Mouse (Mus musculus): Measurements from ENCODE around the gene Id3.

DNA sequence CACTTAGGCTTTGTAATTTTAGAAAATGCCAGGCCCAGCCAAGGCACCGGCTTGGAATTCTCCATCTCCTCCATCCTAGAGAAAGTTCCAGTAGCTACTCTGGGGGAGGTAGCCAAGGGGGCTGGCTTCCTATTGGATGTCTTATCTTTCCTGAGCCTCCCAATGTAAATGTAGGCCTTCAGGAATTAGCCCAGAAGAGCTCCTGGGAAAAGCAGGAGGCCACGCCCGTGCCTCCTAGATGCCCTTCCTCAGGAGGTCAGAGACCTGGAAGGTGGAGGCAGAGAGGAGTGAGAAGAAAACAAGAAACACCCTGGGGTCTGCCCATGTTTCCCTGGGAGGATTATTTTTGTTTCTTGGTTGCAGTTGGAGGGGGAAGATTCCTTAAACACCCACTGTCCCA lies 50.3 kb downstream of the Id3 start:
- no peak for TF ChIP-seq CTCF (IDR thresholded peaks at IDR 0.05; ENCODE audit: low read depth, low read length)
- no peak for TF ChIP-seq POLR2A (IDR thresholded peaks at IDR 0.05; ENCODE audit: insufficient read depth, low read length)

All from ES-Bruce4 (cell line).